Mouse (Mus musculus) stomach, embryonic 14.5 days (tissue): ENCODE results near the gene Shank1. TPM values are rescaled to one million over a fixed set of nuclear protein-coding genes. Genes with fewer than 3 reads are reported as not detected.

Source experiments
- ATAC-seq: fragments of 200-750 bp; cut with Nextera tagmentation; 2 replicates; pipeline ENCODE4 v1.8.0; 2017; ENCODE audit warnings: low read depth, moderate TSS enrichment; ENCODE audit not compliant: insufficient number of reproducible peaks, insufficient read depth, low FRiP score
- H3K27ac ChIP-seq: fragments of 300-500 bp; sonication (generic); 2 replicates; pipeline ENCODE4 v1.5.1; 2014; ENCODE audit warnings: mild to moderate bottlenecking, low read length, moderate library complexity, mixed read lengths
- H3K27me3 ChIP-seq: fragments of 300-500 bp; sonication (generic); 2 replicates; pipeline ENCODE4 v1.6.1; 2014; ENCODE audit warnings: low read length, control low read depth, mixed read lengths; ENCODE audit not compliant: control insufficient read depth, insufficient read depth
- H3K36me3 ChIP-seq: fragments of 300-500 bp; sonication (generic); 2 replicates; pipeline ENCODE4 v1.6.1; 2014; ENCODE audit warnings: mild to moderate bottlenecking, control low read depth, low read length, moderate library complexity, mixed read lengths; ENCODE audit not compliant: control insufficient read depth, insufficient read depth
- H3K4me1 ChIP-seq: fragments of 300-500 bp; sonication (generic); 2 replicates; pipeline ENCODE4 v1.6.1; 2014; ENCODE audit warnings: low read length, control low read depth, mixed read lengths; ENCODE audit not compliant: control insufficient read depth, insufficient read depth
- H3K4me2 ChIP-seq: fragments of 300-500 bp; sonication (generic); replicated peaks from 2 replicates; pipeline ENCODE4 v1.6.1; 2014; ENCODE audit warnings: low read depth, low read length, control low read depth
- H3K4me3 ChIP-seq: fragments of 300-500 bp; sonication (generic); 2 replicates; pipeline ENCODE4 v1.5.1; 2014; ENCODE audit warnings: low read depth, low read length, control low read depth
- H3K9ac ChIP-seq: fragments of 300-500 bp; sonication (generic); replicated peaks from 2 replicates; pipeline ENCODE4 v1.6.1; 2014; ENCODE audit warnings: low read depth, mild to moderate bottlenecking, control low read depth, low read length, moderate library complexity, mixed read lengths
- H3K9me3 ChIP-seq: fragments of 300-500 bp; sonication (generic); 2 replicates; pipeline ENCODE4 v1.6.1; 2016; ENCODE audit warnings: low read depth, low read length, control low read depth; ENCODE audit not compliant: control insufficient read depth
- WGBS: fragments of 180-500 bp; shearing (Covaris S2); extraction: QIAGEN DNeasy Blood & Tissue Kit; methylation state at CpG from one replicate; pipeline ENCODE4 v1.1.7; 2014; 5-methylcytosine and 5-hydroxymethylcytosine counted together
- polyA plus RNA-seq: library from polyadenylated mRNA; unstranded; fragments of >200 nt; fragmentation: Nextera tagmentation; extraction: Ambion mirVana; gene quantifications from 2 replicates; pipeline ENCODE4 v1.2.1, GENCODE M21; 2014

Shank1 gene
- polyA plus RNA-seq, 1 experiment from 2014 or later, result 4.5 TPM

- H3K4me2 ChIP-seq, result no peak overlapping the region
- H3K27me3 ChIP-seq, result no peaks in the 10 kb centered on the region
- no peak for ATAC-seq
- H3K27ac ChIP-seq, result peak overlapping the region; percentile 34; the same call in 1 of the 2 replicates
- no peaks in the 10 kb centered on the region for H3K9me3 ChIP-seq
- WGBS, result 22% methylated on average over 9 of the region's 9 CpGs
- H3K9ac ChIP-seq, result no peak overlapping the region
- no peak overlapping the region for H3K4me3 ChIP-seq
- no peaks in the 10 kb centered on the region for H3K36me3 ChIP-seq
- peaks cover 28% of the 10 kb centered on the region for H3K4me1 ChIP-seq
Measured at GRCm38 (mm10) chr7:44307261-44308020, 2.6 kb upstream of the Shank1 start.

- H3K9ac ChIP-seq, result peak overlapping the region; percentile 43
- H3K4me1 ChIP-seq, result peaks cover 24% of the 10 kb centered on the region
- no peaks in the 10 kb centered on the region for H3K27me3 ChIP-seq
- peak overlapping the region; percentile 96 for H3K4me2 ChIP-seq
- WGBS, result 1% methylated on average over 38 of the region's 40 CpGs
- no peak for ATAC-seq
- H3K36me3 ChIP-seq, result no peaks in the 10 kb centered on the region; the same call in 1 of the 2 replicates
- H3K27ac ChIP-seq, result no peak overlapping the region
- H3K4me3 ChIP-seq, result peak overlapping the region; percentile 42
- H3K9me3 ChIP-seq, result no peaks in the 10 kb centered on the region
Measured at GRCm38 (mm10) chr7:44310285-44310877, 328 bp downstream of the Shank1 start.

GRCm38 (mm10) chr7:44310878-44311712 is 1.0 kb downstream of the Shank1 start:
- 0 out of 2 replicates have a peak, but pooled peaks have one; percentile 3 for ATAC-seq

GRCm38 (mm10) chr7:44311713-44312304 is 1.8 kb downstream of the Shank1 start:
- peak overlapping the region; percentile 96; the same call in 1 of the 2 replicates for H3K4me2 ChIP-seq
- no peak for ATAC-seq
- WGBS, result 22% methylated on average over 6 of the region's 6 CpGs
- no peaks in the 10 kb centered on the region for H3K9me3 ChIP-seq
- H3K4me1 ChIP-seq, result peaks cover 12% of the 10 kb centered on the region
- H3K9ac ChIP-seq, result no peak overlapping the region
- no peaks in the 10 kb centered on the region for H3K27me3 ChIP-seq
- no peak overlapping the region for H3K27ac ChIP-seq
- H3K4me3 ChIP-seq, result no peak overlapping the region
- no peaks in the 10 kb centered on the region; the same call in 1 of the 2 replicates for H3K36me3 ChIP-seq

More at GRCm38 (mm10) chr7:44310878-44311712, 1.0 kb downstream of the Shank1 start:
- Histone ChIP-seq H3K4me2 (peak overlapping the region; percentile 96), H3K36me3 (no peaks in the 10 kb centered on the region; the same call in 1 of the 2 replicates), H3K9ac (peak overlapping the region; percentile 43), H3K9me3 (no peaks in the 10 kb centered on the region), H3K27ac (no peak overlapping the region), H3K27me3 (no peaks in the 10 kb centered on the region), H3K4me3 (peak overlapping the region; percentile 42), H3K4me1 (peaks cover 18% of the 10 kb centered on the region)
- WGBS, result 3% methylated on average over 36 of the region's 38 CpGs

GRCm38 (mm10) chr7:44312484-44312883 is 2.4 kb downstream of the Shank1 start:
- Histone ChIP-seq H3K4me1 (peaks cover 12% of the 10 kb centered on the region), H3K36me3 (no peaks in the 10 kb centered on the region; the same call in 1 of the 2 replicates), H3K27me3 (no peaks in the 10 kb centered on the region), H3K9ac (no peak overlapping the region), H3K4me3 (no peak overlapping the region), H3K27ac (no peak overlapping the region), H3K9me3 (no peaks in the 10 kb centered on the region), H3K4me2 (no peak overlapping the region)
- no peak for ATAC-seq
- 56% methylated on average over 16 of the region's 16 CpGs for WGBS

- 26% methylated on average over 4 of the region's 4 CpGs for WGBS
- no peak overlapping the region for H3K4me2 ChIP-seq
- no peak overlapping the region for H3K9ac ChIP-seq
- no peaks in the 10 kb centered on the region for H3K4me1 ChIP-seq
- no peaks in the 10 kb centered on the region for H3K9me3 ChIP-seq
- no peaks in the 10 kb centered on the region for H3K27me3 ChIP-seq
- no peak for ATAC-seq
- H3K4me3 ChIP-seq, result no peak overlapping the region
- no peaks in the 10 kb centered on the region; the same call in 1 of the 2 replicates for H3K36me3 ChIP-seq
- H3K27ac ChIP-seq, result no peak overlapping the region
Measured at GRCm38 (mm10) chr7:44317913-44318312, 7.9 kb downstream of the Shank1 start.

- Histone ChIP-seq H3K9me3 (no peaks in the 10 kb centered on the region), H3K27me3 (no peaks in the 10 kb centered on the region), H3K36me3 (no peaks in the 10 kb centered on the region; the same call in 1 of the 2 replicates), H3K4me2 (no peak overlapping the region), H3K4me1 (no peaks in the 10 kb centered on the region), H3K27ac (no peak overlapping the region), H3K9ac (no peak overlapping the region), H3K4me3 (no peak overlapping the region)
- 54% methylated on average over 8 of the region's 8 CpGs for WGBS
- no peak for ATAC-seq
Measured at GRCm38 (mm10) chr7:44320886-44321285, 10.8 kb downstream of the Shank1 start.

- WGBS, result 86% methylated on average over 1 of the region's 1 CpGs
- no peak overlapping the region for H3K4me3 ChIP-seq
- no peak overlapping the region for H3K4me2 ChIP-seq
- H3K27ac ChIP-seq, result no peak overlapping the region
- no peaks in the 10 kb centered on the region for H3K27me3 ChIP-seq
- ATAC-seq, result no peak
- no peaks in the 10 kb centered on the region; the same call in 1 of the 2 replicates for H3K36me3 ChIP-seq
- no peak overlapping the region for H3K9ac ChIP-seq
- no peaks in the 10 kb centered on the region for H3K9me3 ChIP-seq
- no peaks in the 10 kb centered on the region for H3K4me1 ChIP-seq
Measured at GRCm38 (mm10) chr7:44322290-44322689, 12.2 kb downstream of the Shank1 start.
